Mouse (Mus musculus) midbrain, embryonic 16.5 days (tissue): Measurements from ENCODE around the gene Ttc30a2. TPM values are rescaled to one million over a fixed set of nuclear protein-coding genes. Genes with fewer than 3 reads are reported as not detected.

Experiments used
- ATAC-seq: fragments of 200-750 bp; cut with Nextera tagmentation; 2 replicates; pipeline ENCODE4 v1.8.0; 2017; ENCODE audit warnings: moderate TSS enrichment
- H3K27ac ChIP-seq: fragments of 300-500 bp; sonication (generic); 2 replicates; pipeline ENCODE4 v1.5.1; 2014; ENCODE audit warnings: mild to moderate bottlenecking, low read length, mixed read lengths
- H3K27me3 ChIP-seq: fragments of 300-500 bp; sonication (generic); 2 replicates; pipeline ENCODE4 v1.6.1; 2014; ENCODE audit warnings: low read depth, low read length, mixed read lengths; ENCODE audit not compliant: control insufficient read depth, insufficient read depth
- H3K36me3 ChIP-seq: fragments of 300-500 bp; sonication (generic); 2 replicates; pipeline ENCODE4 v1.6.1; 2014; ENCODE audit warnings: mild to moderate bottlenecking, low read length, moderate library complexity, mixed read lengths; ENCODE audit not compliant: control insufficient read depth, insufficient read depth
- H3K4me1 ChIP-seq: fragments of 300-500 bp; sonication (generic); 2 replicates; pipeline ENCODE4 v1.6.1; 2014; ENCODE audit warnings: mild to moderate bottlenecking, low read length, mixed read lengths; ENCODE audit not compliant: control insufficient read depth, insufficient read depth
- H3K4me2 ChIP-seq: fragments of 300-500 bp; sonication (generic); 2 replicates; pipeline ENCODE4 v1.6.1; 2014; ENCODE audit warnings: mild to moderate bottlenecking, low read length, mixed read lengths
- H3K4me3 ChIP-seq: fragments of 300-500 bp; sonication (generic); 2 replicates; pipeline ENCODE4 v1.5.1; 2014; ENCODE audit warnings: low read depth, mild to moderate bottlenecking, low read length, moderate library complexity, mixed read lengths
- H3K9ac ChIP-seq: fragments of 300-500 bp; sonication (generic); 2 replicates; pipeline ENCODE4 v1.6.1; 2014; ENCODE audit warnings: low read depth, low read length, mixed read lengths
- H3K9me3 ChIP-seq: fragments of 300-500 bp; sonication (generic); replicated peaks from 2 replicates; pipeline ENCODE4 v1.6.1; 2014; ENCODE audit warnings: mild to moderate bottlenecking, low read length, mixed read lengths; ENCODE audit not compliant: control insufficient read depth, poor library complexity, severe bottlenecking
- WGBS: fragments of 180-500 bp; shearing (Covaris S2); extraction: QIAGEN DNeasy Blood & Tissue Kit; methylation state at CpG from one replicate; pipeline ENCODE4 v1.1.7; 2014; 5-methylcytosine and 5-hydroxymethylcytosine counted together
- polyA plus RNA-seq: library from polyadenylated mRNA; unstranded; fragments of >200 nt; fragmentation: Nextera tagmentation; extraction: Ambion mirVana; gene quantifications from 2 replicates; pipeline ENCODE4 v1.2.1, GENCODE M21; 2015

The Ttc30a2 gene
- polyA plus RNA-seq, 1 experiment from 2014 or later, result 0.78 TPM

- WGBS, result 16% methylated on average over 14 of the region's 14 CpGs
- peaks cover 15% of the 10 kb centered on the region for H3K4me1 ChIP-seq
- H3K9me3 ChIP-seq, result no peaks in the 10 kb centered on the region
- no peak overlapping the region for H3K27ac ChIP-seq
- H3K9ac ChIP-seq, result no peak overlapping the region
- no peak overlapping the region for H3K4me3 ChIP-seq
- H3K4me2 ChIP-seq, result peak overlapping the region; percentile 49
- peak; percentile 62; the same call in 1 of the 2 replicates for ATAC-seq
- H3K27me3 ChIP-seq, result no peaks in the 10 kb centered on the region
- no peaks in the 10 kb centered on the region for H3K36me3 ChIP-seq
Measured at GRCm38 (mm10) chr2:75964512-75964911, 13.5 kb downstream of the Ttc30a2 start.

- no peak overlapping the region for H3K4me3 ChIP-seq
- ATAC-seq, result no peak
- 62% methylated on average over 5 of the region's 5 CpGs for WGBS
- H3K4me1 ChIP-seq, result peaks cover 20% of the 10 kb centered on the region
- no peak overlapping the region for H3K27ac ChIP-seq
- H3K36me3 ChIP-seq, result no peaks in the 10 kb centered on the region
- H3K27me3 ChIP-seq, result no peaks in the 10 kb centered on the region
- peak overlapping the region; percentile 49; the same call in 1 of the 2 replicates for H3K4me2 ChIP-seq
- no peaks in the 10 kb centered on the region for H3K9me3 ChIP-seq
- no peak overlapping the region for H3K9ac ChIP-seq
Measured at GRCm38 (mm10) chr2:75964051-75964450, 13.9 kb downstream of the Ttc30a2 start.

GRCm38 (mm10) chr2:75963211-75963840, 14.6 kb downstream of the Ttc30a2 start:
- no peak overlapping the region for H3K27ac ChIP-seq
- H3K27me3 ChIP-seq, result no peaks in the 10 kb centered on the region
- H3K4me3 ChIP-seq, result no peak overlapping the region
- no peak overlapping the region for H3K4me2 ChIP-seq
- 40% methylated on average over 10 of the region's 10 CpGs for WGBS
- H3K4me1 ChIP-seq, result peaks cover 21% of the 10 kb centered on the region
- no peak overlapping the region for H3K9ac ChIP-seq
- H3K36me3 ChIP-seq, result no peaks in the 10 kb centered on the region
- H3K9me3 ChIP-seq, result no peaks in the 10 kb centered on the region
- ATAC-seq, result no peak

GRCm38 (mm10) chr2:75960366-75961330, 17.3 kb downstream of the Ttc30a2 start:
- Histone ChIP-seq H3K36me3 (no peaks in the 10 kb centered on the region), H3K27ac (no peak overlapping the region), H3K9ac (peak overlapping the region; percentile 40; the same call in 1 of the 2 replicates), H3K4me2 (peak overlapping the region; percentile 48), H3K27me3 (no peaks in the 10 kb centered on the region), H3K4me1 (peaks cover 21% of the 10 kb centered on the region), H3K9me3 (no peaks in the 10 kb centered on the region), H3K4me3 (no peak overlapping the region)
- WGBS, result 51% methylated on average over 15 of the region's 15 CpGs
- ATAC-seq, result 0 out of 2 replicates have a peak, but pooled peaks have one; percentile 32

GRCm38 (mm10) chr2:75959850-75960365, 18.1 kb downstream of the Ttc30a2 start:
- peak overlapping the region; percentile 9; the same call in 1 of the 2 replicates for H3K4me3 ChIP-seq
- peaks cover 20% of the 10 kb centered on the region for H3K4me1 ChIP-seq
- H3K36me3 ChIP-seq, result no peaks in the 10 kb centered on the region
- peak overlapping the region; percentile 40 for H3K9ac ChIP-seq
- no peaks in the 10 kb centered on the region for H3K9me3 ChIP-seq
- H3K27me3 ChIP-seq, result no peaks in the 10 kb centered on the region
- ATAC-seq, result peak; percentile 73; the same call in 1 of the 2 replicates
- WGBS, result 7% methylated on average over 15 of the region's 15 CpGs
- H3K27ac ChIP-seq, result peak overlapping the region; percentile 40; the same call in 1 of the 2 replicates
- H3K4me2 ChIP-seq, result peak overlapping the region; percentile 48

- no peaks in the 10 kb centered on the region for H3K36me3 ChIP-seq
- H3K4me1 ChIP-seq, result peaks cover 15% of the 10 kb centered on the region
- peak overlapping the region; percentile 48 for H3K4me2 ChIP-seq
- peak overlapping the region; percentile 40; the same call in 1 of the 2 replicates for H3K9ac ChIP-seq
- 20% methylated on average over 18 of the region's 18 CpGs for WGBS
- ATAC-seq, result peak; percentile 48; the same call in 1 of the 2 replicates
- H3K27ac ChIP-seq, result peak overlapping the region; percentile 40; the same call in 1 of the 2 replicates
- H3K27me3 ChIP-seq, result no peaks in the 10 kb centered on the region
- no peaks in the 10 kb centered on the region for H3K9me3 ChIP-seq
- H3K4me3 ChIP-seq, result peak overlapping the region; percentile 9; the same call in 1 of the 2 replicates
Measured at GRCm38 (mm10) chr2:75959183-75959849, 18.7 kb downstream of the Ttc30a2 start.

- 49% methylated on average over 14 of the region's 14 CpGs for WGBS
Measured at GRCm38 (mm10) chr2:75955709-75956108, 22.3 kb downstream of the Ttc30a2 start.

GRCm38 (mm10) chr2:75953320-75953719, 24.6 kb downstream of the Ttc30a2 start:
- Histone ChIP-seq H3K36me3 (no peaks in the 10 kb centered on the region), H3K4me1 (no peaks in the 10 kb centered on the region), H3K4me3 (no peak overlapping the region), H3K27me3 (no peaks in the 10 kb centered on the region), H3K9me3 (no peaks in the 10 kb centered on the region), H3K4me2 (no peak overlapping the region), H3K27ac (no peak overlapping the region), H3K9ac (no peak overlapping the region)
- WGBS, result 90% methylated on average over 5 of the region's 5 CpGs
- no peak for ATAC-seq

More at GRCm38 (mm10) chr2:75955709-75956108, 22.3 kb downstream of the Ttc30a2 start:
- H3K27ac ChIP-seq, result no peak overlapping the region
- no peaks in the 10 kb centered on the region for H3K27me3 ChIP-seq
- no peak overlapping the region for H3K4me2 ChIP-seq
- no peak overlapping the region for H3K4me3 ChIP-seq
- H3K9me3 ChIP-seq, result no peaks in the 10 kb centered on the region
- no peak overlapping the region for H3K9ac ChIP-seq
- no peaks in the 10 kb centered on the region for H3K36me3 ChIP-seq
- peaks cover 15% of the 10 kb centered on the region for H3K4me1 ChIP-seq
- no peak for ATAC-seq
